Mouse (Mus musculus) induced T-regulatory cell, adult 2 months (primary cell): ENCODE measurements at regions not wholly inside any gene's neighbourhood (a gene's known extent, or its start where the extent isn't known, plus 50 kb on each side); places are given as distances from the start of the nearest gene placed in this dataset.

Experiments
- DNase-seq: peaks from one replicate; pipeline ENCODE4 v3.0.0-alpha.2; 2012; ENCODE audit warnings: low read depth

- DNase-seq = no peak
These were observed 309.7 kb downstream of the Irx2 start for GRCm38 (mm10) chr13:72938156-72938874.

- no peak for DNase-seq
These were observed 312.7 kb upstream of the Irx4 start for GRCm38 (mm10) chr13:72947374-72948165.

DNA sequence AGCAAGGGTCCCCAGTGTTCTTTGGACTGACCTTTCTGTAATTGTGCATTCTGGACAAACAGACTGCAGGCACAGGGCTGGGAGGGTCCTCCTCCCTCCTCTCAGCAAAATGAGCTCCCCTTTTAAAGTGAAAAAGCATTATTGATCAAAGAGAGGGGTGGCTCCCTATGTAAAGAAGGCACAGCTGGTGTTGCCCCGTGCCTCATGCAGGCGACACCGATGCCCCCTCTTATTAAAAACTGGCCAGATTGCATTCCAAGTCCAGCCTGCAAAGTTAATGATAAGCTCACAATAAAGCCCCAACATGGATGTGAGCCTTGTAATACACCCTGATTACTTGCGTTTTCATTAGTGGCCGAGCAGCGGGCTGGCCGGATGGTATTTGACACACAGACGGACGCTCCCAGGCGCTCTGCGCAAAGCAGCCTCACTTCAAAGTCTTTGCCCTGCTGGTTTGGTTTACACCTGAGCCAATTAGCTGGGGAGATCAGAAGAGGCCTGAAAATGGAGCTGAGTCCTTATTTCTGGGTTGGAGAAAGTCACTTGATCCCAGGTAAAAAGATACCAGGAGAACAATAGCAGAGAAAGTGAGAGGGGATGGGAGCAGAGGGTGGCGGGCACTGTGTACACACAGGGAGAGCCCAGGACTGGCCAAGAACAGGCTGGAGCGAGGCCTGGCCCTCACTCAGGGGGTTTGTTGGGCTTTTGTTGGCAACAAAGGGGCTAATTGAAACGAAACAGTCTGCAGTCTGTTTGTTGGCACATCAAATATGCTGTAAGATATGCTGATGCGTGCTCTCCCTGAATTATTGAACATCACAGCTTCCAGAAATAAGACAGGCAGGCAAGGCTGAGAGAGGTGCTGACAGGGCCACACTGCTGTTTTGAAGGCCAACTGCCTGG, 301.4 kb upstream of the Irx4 start:
- DNase-seq = no peak

GRCm38 (mm10) chr13:72961291-72961690, 299.0 kb upstream of the Irx4 start:
- no peak for DNase-seq

DNA sequence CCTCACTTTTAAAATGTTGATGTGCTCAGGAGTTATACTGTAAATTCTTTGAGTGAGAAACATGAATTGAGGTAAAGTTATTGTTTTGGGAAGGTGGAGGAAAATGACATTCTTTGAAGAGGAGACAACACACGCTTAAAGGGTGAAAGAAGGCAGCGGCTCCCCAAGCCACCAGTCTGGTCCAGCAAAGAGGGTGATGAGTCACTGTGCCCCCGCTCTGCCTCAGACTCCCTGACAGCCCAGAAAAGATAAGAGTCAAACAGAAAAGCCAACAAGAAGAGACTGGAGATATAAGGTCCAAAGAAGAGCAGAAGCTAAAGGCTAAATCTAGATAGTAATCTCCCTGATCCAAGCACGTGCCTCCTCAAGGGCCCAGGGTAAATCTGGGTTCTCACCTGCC, 288.1 kb upstream of the Irx4 start:
- DNase-seq = no peak

GRCm38 (mm10) chr13:72972894-72973293, 287.4 kb upstream of the Irx4 start:
- no peak for DNase-seq

DNA sequence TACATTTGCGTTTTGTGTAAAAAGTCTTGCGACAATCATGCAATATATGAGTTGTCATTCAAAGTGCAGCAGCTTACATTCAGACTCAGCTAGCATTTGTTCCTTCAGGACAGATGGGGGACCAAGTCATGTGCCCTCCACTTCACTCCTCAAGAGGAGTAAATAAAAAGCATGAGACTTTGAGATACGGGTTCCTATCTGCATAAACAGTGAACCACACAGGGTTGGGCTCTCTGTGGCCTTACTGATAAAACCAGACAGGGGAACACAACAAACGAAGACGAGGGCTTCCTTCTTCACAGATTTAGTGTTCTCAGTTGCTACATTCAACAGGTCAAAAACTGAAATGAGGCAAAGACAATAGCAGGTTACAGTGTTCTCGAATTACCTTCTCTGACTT, 283.1 kb upstream of the Irx4 start:
- DNase-seq = no peak

GRCm38 (mm10) chr13:72977971-72978370, 282.3 kb upstream of the Irx4 start:
- DNase-seq = no peak

DNA sequence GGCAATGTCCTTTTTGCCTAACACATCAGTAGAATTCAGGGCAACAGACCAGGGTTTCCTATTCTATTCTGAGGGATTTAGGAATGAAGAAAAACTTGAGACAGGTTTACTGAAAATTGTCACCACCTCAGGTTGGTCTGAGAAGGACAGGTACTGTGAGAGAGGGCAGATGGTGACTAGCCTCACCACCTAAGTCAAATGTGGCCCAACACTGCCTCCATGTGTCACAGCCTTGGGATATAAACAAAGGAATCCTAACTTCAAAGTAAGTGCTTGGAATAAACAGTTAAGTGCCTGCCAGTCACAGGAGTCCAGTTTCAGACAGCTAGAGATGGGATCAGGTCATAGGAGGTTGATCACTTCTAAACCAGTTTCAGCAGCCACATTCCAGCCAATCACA, 281.3 kb upstream of the Irx4 start:
- DNase-seq = no peak

DNA sequence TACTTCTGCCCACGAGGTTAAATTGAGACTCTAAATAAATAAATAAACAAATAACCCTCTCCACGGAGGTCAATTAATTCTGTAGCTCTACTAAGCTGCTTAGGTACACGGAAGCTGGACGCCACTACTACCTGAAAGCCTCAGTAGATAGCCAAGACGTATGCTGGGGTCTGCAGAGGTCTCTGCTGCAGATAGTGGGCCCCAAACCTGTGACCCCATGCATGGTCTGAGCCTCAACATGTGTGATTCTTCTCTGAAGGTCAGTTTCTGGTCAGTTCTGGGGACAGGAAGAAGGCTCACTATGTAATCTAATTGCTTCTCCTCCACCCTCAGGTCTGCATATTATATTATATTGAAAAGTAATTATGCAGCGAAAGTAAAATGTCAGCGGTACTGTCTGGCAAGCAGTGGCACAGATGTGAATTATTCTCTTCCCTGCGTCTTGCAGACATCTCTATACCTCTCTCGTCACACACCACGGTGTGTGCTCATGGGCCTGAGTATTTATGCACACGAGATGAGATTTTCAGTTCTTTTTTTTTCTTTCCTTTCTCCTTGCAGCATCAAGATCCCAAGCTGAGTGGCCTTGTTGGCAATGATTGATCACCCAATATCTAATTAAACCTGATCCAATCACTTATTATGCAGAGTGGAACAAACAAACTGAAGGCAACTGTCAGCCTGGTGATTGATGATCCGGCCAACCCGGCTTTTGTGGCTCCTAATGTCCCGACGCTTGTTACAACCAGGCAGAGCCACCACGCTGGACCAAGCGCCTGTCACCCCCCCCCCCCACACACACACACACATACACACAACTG, 267.5 kb upstream of the Irx4 start:
- DNase-seq = no peak

DNA sequence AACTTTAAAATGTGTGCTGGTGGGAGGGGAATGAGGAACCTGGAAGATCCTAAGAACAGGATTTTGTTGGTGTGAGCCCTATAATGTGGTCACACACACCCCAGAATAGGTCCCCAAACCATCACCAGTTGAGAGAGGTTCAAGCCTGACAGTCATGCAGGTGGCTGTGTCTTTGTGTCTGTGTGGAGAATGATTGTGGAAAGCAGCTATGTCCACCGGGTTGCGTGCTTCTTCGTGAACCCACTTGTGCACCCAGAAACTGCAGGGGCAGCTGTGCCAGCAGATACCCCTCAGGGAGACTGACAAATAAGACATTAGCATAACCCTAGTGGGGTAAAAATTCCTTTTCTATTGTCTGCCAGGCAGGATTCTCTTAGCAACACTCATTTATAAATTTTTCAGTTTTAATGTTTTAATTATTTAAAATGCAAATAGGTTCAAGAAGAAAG, 266.8 kb upstream of the Irx4 start:
- no peak for DNase-seq

GRCm38 (mm10) chr13:72994538-72994937, 265.7 kb upstream of the Irx4 start:
- DNase-seq = no peak

- no peak for DNase-seq
These were observed 251.3 kb upstream of the Irx4 start for GRCm38 (mm10) chr13:73008856-73009546.

GRCm38 (mm10) chr13:73009547-73010475, 250.5 kb upstream of the Irx4 start:
- no peak for DNase-seq

DNA sequence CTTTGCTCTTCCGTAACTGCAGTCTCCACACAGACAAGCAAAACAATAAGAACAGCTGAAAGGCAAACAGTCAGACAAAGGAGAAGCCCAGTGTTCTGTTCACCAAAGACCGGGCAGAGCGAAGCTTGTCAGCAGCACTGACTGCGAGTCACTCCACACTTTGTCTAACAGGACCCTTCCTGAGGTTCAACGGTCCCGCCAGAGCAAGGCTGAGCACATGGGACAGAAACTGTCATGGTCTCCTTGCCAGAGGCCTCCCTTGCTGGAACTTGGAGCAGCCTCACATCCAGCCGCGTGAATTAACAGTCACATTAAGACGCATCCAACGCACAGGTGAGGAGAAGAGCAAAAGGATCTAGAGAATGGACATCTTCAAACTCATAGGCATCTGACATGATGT, 241.1 kb upstream of the Irx4 start:
- DNase-seq = no peak

DNA sequence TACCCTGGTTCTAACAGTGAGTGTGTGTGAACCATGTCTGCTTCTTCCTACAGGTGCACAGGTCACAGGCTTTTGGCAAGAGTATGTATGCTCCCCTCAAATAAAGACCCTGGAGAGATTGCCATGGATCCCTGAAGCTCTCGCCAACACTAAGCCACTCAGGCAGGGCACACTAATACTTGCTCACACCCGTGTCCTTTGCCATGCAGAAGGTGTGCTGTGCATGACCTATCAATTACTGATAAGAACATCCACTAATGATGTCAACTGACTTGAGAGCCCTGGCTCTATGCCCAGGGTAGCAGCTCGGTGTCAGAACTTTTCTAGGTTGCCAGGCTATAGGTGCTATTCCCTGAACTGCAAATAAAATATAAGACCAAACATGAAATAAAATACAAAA, 229.1 kb upstream of the Irx4 start:
- DNase-seq = no peak

- peak; percentile 1 for DNase-seq
These were observed 227.2 kb upstream of the Irx4 start for GRCm38 (mm10) chr13:73033055-73033454.

- DNase-seq = no peak
These were observed 226.0 kb upstream of the Irx4 start for GRCm38 (mm10) chr13:73034065-73034831.

GRCm38 (mm10) chr13:73034886-73035285, 225.4 kb upstream of the Irx4 start:
- no peak for DNase-seq
